Mouse (Mus musculus) MN1 (cell line): ENCODE data around the gene Ap1m1.

Experiments used
- DNase-seq: peaks from one replicate; pipeline ENCODE4 v3.0.0-alpha.2; 2016; ENCODE audit warnings: low spot score

Ap1m1 gene

GRCm38 (mm10) chr8:72259862-72260261 is 20.0 kb downstream of the Ap1m1 start:
- no peak for DNase-seq

GRCm38 (mm10) chr8:72260585-72260984 is 20.8 kb downstream of the Ap1m1 start:
- DNase-seq = no peak

GRCm38 (mm10) chr8:72261019-72261418 is 21.2 kb downstream of the Ap1m1 start:
- DNase-seq = peak; percentile 76

GRCm38 (mm10) chr8:72261431-72261830 is 21.6 kb downstream of the Ap1m1 start:
- DNase-seq = no peak

GRCm38 (mm10) chr8:72261872-72262271 is 22.1 kb downstream of the Ap1m1 start:
- DNase-seq = no peak

- peak; percentile 23 for DNase-seq
Measured at GRCm38 (mm10) chr8:72262756-72263155, 22.9 kb downstream of the Ap1m1 start.

- DNase-seq = no peak
Measured at GRCm38 (mm10) chr8:72263451-72263850, 23.6 kb downstream of the Ap1m1 start.

GRCm38 (mm10) chr8:72265342-72265741 is 25.5 kb downstream of the Ap1m1 start:
- no peak for DNase-seq

- no peak for DNase-seq
Measured at GRCm38 (mm10) chr8:72266671-72267070, 26.9 kb downstream of the Ap1m1 start.

GRCm38 (mm10) chr8:72267106-72267505 is 27.3 kb downstream of the Ap1m1 start:
- no peak for DNase-seq

- DNase-seq = no peak
Measured at GRCm38 (mm10) chr8:72268356-72268755, 28.5 kb downstream of the Ap1m1 start.

- DNase-seq = no peak
Measured at GRCm38 (mm10) chr8:72270606-72271005, 30.8 kb downstream of the Ap1m1 start.

GRCm38 (mm10) chr8:72271051-72271660 is 31.3 kb downstream of the Ap1m1 start:
- DNase-seq = no peak

- DNase-seq = no peak
Measured at GRCm38 (mm10) chr8:72271691-72272090, 31.9 kb downstream of the Ap1m1 start.

GRCm38 (mm10) chr8:72272361-72272760 is 32.5 kb downstream of the Ap1m1 start:
- DNase-seq = peak; percentile 47

- no peak for DNase-seq
Measured at GRCm38 (mm10) chr8:72273111-72273770, 33.4 kb downstream of the Ap1m1 start.

- no peak for DNase-seq
Measured at GRCm38 (mm10) chr8:72273807-72274206, 34.0 kb downstream of the Ap1m1 start.

GRCm38 (mm10) chr8:72277244-72277643 is 37.4 kb downstream of the Ap1m1 start:
- no peak for DNase-seq

- DNase-seq = no peak
Measured at GRCm38 (mm10) chr8:72279151-72279550, 39.3 kb downstream of the Ap1m1 start.

- DNase-seq = no peak
Measured at GRCm38 (mm10) chr8:72281634-72282033, 41.8 kb downstream of the Ap1m1 start.

- no peak for DNase-seq
Measured at GRCm38 (mm10) chr8:72285285-72285684, 45.5 kb downstream of the Ap1m1 start.

- no peak for DNase-seq
Measured at GRCm38 (mm10) chr8:72289051-72289450, 49.2 kb downstream of the Ap1m1 start.

- DNase-seq = no peak
Measured at GRCm38 (mm10) chr8:72291104-72291503, 51.3 kb downstream of the Ap1m1 start.

GRCm38 (mm10) chr8:72293309-72293708 is 53.5 kb downstream of the Ap1m1 start:
- no peak for DNase-seq
